Mouse (Mus musculus): ENCODE measurements around the gene Sf3a1. TPM values are rescaled to one million over a fixed set of nuclear protein-coding genes. Genes with fewer than 3 reads are reported as not detected.

Gene Sf3a1
- polyA plus RNA-seq, 1 experiment from 2014 or later = 61.7 TPM

DNA sequence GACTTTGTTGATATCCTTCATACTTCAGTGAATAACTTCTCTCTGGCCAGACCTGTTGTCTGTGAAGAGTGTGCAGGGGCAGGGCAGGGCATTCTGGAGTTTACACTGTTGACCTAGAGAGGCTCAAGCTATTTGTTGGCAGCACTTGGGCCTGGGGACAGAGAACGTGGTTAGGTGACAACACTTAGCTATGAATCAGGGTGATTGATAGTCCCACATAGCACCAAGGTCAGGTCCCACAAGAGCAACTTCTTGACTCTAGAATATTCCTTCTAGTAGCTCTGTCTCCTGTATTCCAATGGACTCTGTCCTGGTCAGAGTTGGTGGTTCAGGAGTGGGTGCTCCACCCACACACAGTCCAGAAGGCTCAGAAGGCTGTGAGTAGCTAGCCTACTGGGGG lies 50.6 kb downstream of the Sf3a1 start:
- no peak for ATAC-seq (replicated peaks; ENCODE audit: low FRiP score)
- no peak overlapping the region for H3K27ac ChIP-seq
- H3K9me3 ChIP-seq (replicated peaks) = no peaks in the 10 kb centered on the region
- 22% methylated on average over 1 of the region's 1 CpGs for WGBS
- H3K4me3 ChIP-seq (replicated peaks) = no peak overlapping the region
- no peaks in the 10 kb centered on the region for H3K4me1 ChIP-seq
- no peak overlapping the region for H3K4me2 ChIP-seq
- H3K9ac ChIP-seq = no peak overlapping the region
- H3K27me3 ChIP-seq = no peaks in the 10 kb centered on the region
- H3K36me3 ChIP-seq = peaks cover 95% of the 10 kb centered on the region

GRCm38 (mm10) chr11:4213107-4213506 lies 53.0 kb downstream of the Sf3a1 start:
- Histone ChIP-seq H3K4me1 (peaks cover 6% of the 10 kb centered on the region), H3K27me3 (no peaks in the 10 kb centered on the region), H3K4me3 (replicated peaks) (no peak overlapping the region), H3K4me2 (no peak overlapping the region), H3K9me3 (replicated peaks) (no peaks in the 10 kb centered on the region), H3K9ac (no peak overlapping the region), H3K27ac (no peak overlapping the region), H3K36me3 (peaks cover 73% of the 10 kb centered on the region)
- no peak for ATAC-seq (replicated peaks; ENCODE audit: low FRiP score)
- 73% methylated on average over 10 of the region's 10 CpGs for WGBS

DNA sequence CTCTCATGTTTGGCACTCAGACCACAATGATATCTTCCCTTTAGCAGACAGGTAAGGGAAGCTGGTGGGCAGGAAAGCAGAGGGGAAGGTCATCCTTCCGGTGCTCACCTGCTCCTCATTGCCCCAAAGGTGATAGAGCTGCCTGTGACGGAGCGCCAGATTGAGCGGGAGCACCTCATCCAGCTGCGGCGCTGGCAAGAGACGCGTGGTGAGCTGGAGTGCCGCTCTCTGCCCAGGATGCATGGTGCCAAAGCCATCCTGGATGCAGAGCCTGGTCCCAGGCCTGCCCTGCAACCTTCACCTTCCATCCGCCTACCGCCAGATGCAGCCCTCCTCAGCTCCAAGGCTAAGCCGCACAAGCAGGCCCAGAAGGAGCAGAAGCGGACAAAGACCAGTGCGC lies 54.4 kb downstream of the Sf3a1 start:
- 96% methylated on average over 14 of the region's 14 CpGs for WGBS
- no peak for ATAC-seq (replicated peaks; ENCODE audit: low FRiP score)
- H3K4me3 ChIP-seq (replicated peaks) = no peak overlapping the region
- no peaks in the 10 kb centered on the region for H3K9me3 ChIP-seq (replicated peaks)
- peaks cover 61% of the 10 kb centered on the region for H3K36me3 ChIP-seq
- H3K9ac ChIP-seq = no peak overlapping the region
- H3K4me2 ChIP-seq = no peak overlapping the region
- peaks cover 10% of the 10 kb centered on the region for H3K27me3 ChIP-seq
- peaks cover 19% of the 10 kb centered on the region for H3K4me1 ChIP-seq
- H3K27ac ChIP-seq = no peak overlapping the region

DNA sequence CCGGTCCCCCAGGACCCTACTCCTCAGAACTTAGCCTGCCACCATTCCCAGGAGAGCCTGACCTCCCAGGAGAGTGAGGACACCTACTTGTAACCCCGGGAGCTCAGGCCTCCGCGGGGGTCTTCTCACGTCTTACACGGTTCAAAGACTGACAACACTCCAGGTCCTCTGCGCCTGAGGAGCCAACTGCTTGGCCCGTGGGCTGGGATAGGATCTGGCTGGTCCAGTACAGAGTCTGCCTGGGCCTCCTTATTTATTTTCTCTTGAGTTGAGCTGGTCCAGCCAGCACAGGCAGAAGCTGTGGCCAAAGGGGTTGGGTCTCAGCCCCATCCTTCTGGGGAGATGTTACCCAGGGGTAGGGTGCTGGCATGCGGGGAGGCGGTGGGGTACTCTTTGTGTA lies 54.9 kb downstream of the Sf3a1 start:
- H3K9ac ChIP-seq = no peak overlapping the region
- no peak overlapping the region for H3K4me3 ChIP-seq (replicated peaks)
- H3K27me3 ChIP-seq = peaks cover 13% of the 10 kb centered on the region
- H3K27ac ChIP-seq = no peak overlapping the region
- H3K4me1 ChIP-seq = peaks cover 21% of the 10 kb centered on the region
- H3K4me2 ChIP-seq = no peak overlapping the region
- no peaks in the 10 kb centered on the region for H3K9me3 ChIP-seq (replicated peaks)
- ATAC-seq (replicated peaks; ENCODE audit: low FRiP score) = no peak
- H3K36me3 ChIP-seq = peaks cover 56% of the 10 kb centered on the region
- WGBS = 79% methylated on average over 10 of the region's 10 CpGs

DNA sequence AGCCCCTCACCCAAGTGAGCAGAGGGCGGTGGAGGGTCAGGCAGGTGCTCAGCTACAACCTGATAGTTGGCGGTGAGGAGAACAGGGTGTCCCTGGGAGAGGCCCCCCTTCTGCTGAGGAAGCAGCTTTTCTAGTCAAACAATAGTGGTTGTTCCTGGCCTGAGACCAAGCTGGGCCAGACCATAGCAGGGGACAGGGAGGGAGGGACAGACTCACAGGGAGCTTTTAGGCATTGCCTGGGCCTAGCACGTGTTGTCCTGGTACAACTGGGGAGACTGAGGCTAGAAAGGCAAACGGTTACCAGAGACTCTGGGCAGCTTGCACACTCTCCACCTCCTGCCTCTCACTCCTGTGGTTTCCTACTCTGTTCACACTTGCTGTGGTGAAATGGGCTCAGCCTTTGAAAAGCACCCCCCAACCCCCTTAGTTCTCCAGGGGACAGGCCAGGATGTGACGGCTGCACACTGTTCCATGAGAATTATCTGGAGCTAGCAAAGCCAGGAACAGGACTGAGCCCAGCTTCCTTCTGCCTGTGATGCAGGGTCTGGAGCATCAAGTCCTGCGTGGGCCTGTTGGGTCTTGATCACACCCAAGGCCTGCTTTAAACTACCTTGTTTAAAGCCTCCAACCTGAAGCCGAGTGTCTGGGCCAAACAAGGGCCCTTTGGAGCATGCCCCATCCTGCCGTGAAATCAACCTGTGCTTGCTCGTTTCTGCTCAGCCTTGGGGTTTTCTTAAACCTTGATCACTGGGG lies 56.3 kb downstream of the Sf3a1 start:
- WGBS = 76% methylated on average over 9 of the region's 9 CpGs
- ATAC-seq (replicated peaks; ENCODE audit: low FRiP score) = no peak
- Histone ChIP-seq H3K9ac (no peak overlapping the region), H3K4me3 (replicated peaks) (no peak overlapping the region), H3K27ac (peak overlapping the region; percentile 16; the same call in 1 of the 2 replicates), H3K27me3 (peaks cover 15% of the 10 kb centered on the region), H3K4me1 (peaks cover 23% of the 10 kb centered on the region), H3K4me2 (no peak overlapping the region), H3K36me3 (peaks cover 42% of the 10 kb centered on the region), H3K9me3 (replicated peaks) (no peaks in the 10 kb centered on the region)

DNA sequence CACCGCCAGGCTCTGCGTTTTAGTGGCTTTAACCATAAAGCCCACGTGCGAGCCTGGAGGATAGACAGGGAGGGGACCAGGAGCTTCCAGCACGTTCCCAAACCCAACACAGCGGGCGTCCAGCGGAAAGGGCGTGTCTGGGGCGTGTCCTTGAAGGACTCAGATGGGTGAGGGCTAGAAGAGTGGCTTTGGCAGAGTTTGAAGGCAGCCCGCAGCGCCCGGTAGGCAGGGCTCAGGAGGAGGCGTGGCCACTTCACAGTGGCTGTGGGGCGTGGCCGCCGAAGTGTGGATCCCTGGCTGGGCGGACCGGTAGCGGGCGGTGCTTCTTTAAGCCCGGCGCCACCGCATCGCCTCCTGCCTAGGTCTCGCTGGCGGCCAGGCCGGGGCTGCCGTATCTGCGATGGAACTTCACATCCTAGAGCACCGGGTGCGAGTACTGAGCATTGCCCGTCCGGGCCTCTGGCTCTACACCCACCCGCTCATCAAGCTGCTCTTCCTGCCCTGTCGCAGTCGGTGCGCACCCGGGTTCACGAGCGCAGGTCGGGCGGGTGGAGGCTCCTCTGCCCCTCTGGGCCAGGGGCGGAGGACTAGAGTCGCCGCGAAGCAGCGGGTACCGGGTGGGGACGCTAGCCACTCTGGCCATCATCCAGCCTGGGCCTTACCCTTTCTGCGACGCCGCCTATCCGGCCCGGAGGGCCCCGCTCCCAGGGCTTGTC lies 57.9 kb downstream of the Sf3a1 start, which contains the start of gene Castor1:
TSS of gene Castor1 (plus strand) at position 312 of the 716 bp plus-strand sequence.
- Histone ChIP-seq H3K4me3 (replicated peaks) (peak within 1 kb of the TSS; percentile 55), H3K27me3 (peaks cover 15% of the 10 kb centered on the region), H3K4me2 (peak within 1 kb of the TSS; percentile 97), H3K36me3 (peaks cover 26% of the 10 kb centered on the region), H3K27ac (0 out of 2 replicates have a peak within 1 kb of the TSS, but pooled peaks have one; percentile 45), H3K9ac (peak within 1 kb of the TSS; percentile 56), H3K9me3 (replicated peaks) (no peaks in the 10 kb centered on the region), H3K4me1 (peaks cover 23% of the 10 kb centered on the region)
- peak; percentile 88 for ATAC-seq (replicated peaks; ENCODE audit: low FRiP score)
- WGBS = 2% methylated on average over 56 of the region's 56 CpGs

GRCm38 (mm10) chr11:4218637-4219036 lies 58.5 kb downstream of the Sf3a1 start:
- 0 out of 2 replicates have a peak overlapping the region, but pooled peaks have one; percentile 45 for H3K27ac ChIP-seq
- peak overlapping the region; percentile 55 for H3K4me3 ChIP-seq (replicated peaks)
- no peak for ATAC-seq (replicated peaks; ENCODE audit: low FRiP score)
- H3K4me1 ChIP-seq = peaks cover 23% of the 10 kb centered on the region
- H3K4me2 ChIP-seq = peak overlapping the region; percentile 97
- H3K9ac ChIP-seq = peak overlapping the region; percentile 56
- peaks cover 15% of the 10 kb centered on the region for H3K27me3 ChIP-seq
- H3K9me3 ChIP-seq (replicated peaks) = no peaks in the 10 kb centered on the region
- 4% methylated on average over 6 of the region's 6 CpGs for WGBS
- peaks cover 21% of the 10 kb centered on the region for H3K36me3 ChIP-seq

DNA sequence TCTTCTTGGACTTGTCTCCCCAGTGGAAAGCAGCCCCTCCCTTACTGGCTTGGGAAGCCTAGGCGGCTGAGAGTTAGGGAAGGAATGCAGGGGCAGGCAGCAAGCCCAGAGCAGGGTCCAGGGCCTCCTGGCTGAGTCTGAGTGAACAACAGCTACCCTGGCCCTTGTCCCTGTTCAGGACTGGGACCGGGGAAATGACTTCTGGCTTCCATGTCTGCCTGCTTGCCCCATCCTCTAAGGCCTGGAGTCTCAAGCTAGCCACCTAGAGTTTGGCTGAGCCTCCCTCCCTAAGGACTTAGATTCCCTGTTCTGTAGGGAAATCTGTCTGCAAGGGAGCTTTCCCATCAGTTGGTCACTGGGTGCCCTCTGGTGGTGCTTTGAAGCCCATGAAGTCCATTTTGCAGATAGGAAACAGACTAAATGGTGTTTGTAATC lies 59.2 kb downstream of the Sf3a1 start:
- Histone ChIP-seq H3K9me3 (replicated peaks) (no peaks in the 10 kb centered on the region), H3K4me1 (peaks cover 23% of the 10 kb centered on the region), H3K27ac (no peak overlapping the region), H3K27me3 (peaks cover 15% of the 10 kb centered on the region), H3K36me3 (peaks cover 14% of the 10 kb centered on the region), H3K9ac (no peak overlapping the region), H3K4me3 (replicated peaks) (no peak overlapping the region), H3K4me2 (peak overlapping the region; percentile 97)
- WGBS = 5% methylated on average over 2 of the region's 2 CpGs
- peak; percentile 7; the same call in 1 of the 2 replicates for ATAC-seq (replicated peaks; ENCODE audit: low FRiP score)

DNA sequence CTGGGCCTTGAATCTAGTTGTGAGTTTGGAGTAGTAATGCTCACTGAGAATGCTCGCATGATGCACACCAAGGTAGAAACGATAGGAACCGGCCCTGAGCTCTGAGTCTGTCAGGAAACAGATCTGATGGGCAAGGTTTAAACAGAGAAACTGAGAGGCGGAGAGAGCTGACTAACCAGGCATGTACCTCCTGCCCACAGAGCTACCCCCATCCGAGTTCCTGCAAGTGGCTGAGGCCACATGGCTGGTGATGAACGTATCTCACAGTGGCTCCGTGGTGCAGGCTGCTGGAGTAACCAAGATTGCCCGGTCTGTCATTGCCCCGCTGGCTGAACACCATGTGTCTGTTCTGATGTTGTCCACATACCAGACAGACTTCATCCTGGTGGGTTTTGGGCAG lies 59.8 kb downstream of the Sf3a1 start:
- WGBS = 61% methylated on average over 9 of the region's 9 CpGs
- Histone ChIP-seq H3K9ac (no peak overlapping the region), H3K36me3 (peaks cover 8% of the 10 kb centered on the region), H3K27ac (no peak overlapping the region), H3K9me3 (replicated peaks) (no peaks in the 10 kb centered on the region), H3K4me3 (replicated peaks) (no peak overlapping the region), H3K4me2 (no peak overlapping the region), H3K4me1 (peaks cover 23% of the 10 kb centered on the region), H3K27me3 (peaks cover 15% of the 10 kb centered on the region)
- ATAC-seq (replicated peaks; ENCODE audit: low FRiP score) = no peak

GRCm38 (mm10) chr11:4220443-4221400 lies 60.6 kb downstream of the Sf3a1 start:
- no peaks in the 10 kb centered on the region for H3K36me3 ChIP-seq
- H3K9ac ChIP-seq = no peak overlapping the region
- no peak for ATAC-seq (replicated peaks; ENCODE audit: low FRiP score)
- WGBS = 53% methylated on average over 28 of the region's 28 CpGs
- H3K4me3 ChIP-seq (replicated peaks) = no peak overlapping the region
- H3K4me2 ChIP-seq = no peak overlapping the region
- no peak overlapping the region for H3K27ac ChIP-seq
- H3K27me3 ChIP-seq = peaks cover 15% of the 10 kb centered on the region
- H3K4me1 ChIP-seq = peaks cover 23% of the 10 kb centered on the region
- no peaks in the 10 kb centered on the region for H3K9me3 ChIP-seq (replicated peaks)

DNA sequence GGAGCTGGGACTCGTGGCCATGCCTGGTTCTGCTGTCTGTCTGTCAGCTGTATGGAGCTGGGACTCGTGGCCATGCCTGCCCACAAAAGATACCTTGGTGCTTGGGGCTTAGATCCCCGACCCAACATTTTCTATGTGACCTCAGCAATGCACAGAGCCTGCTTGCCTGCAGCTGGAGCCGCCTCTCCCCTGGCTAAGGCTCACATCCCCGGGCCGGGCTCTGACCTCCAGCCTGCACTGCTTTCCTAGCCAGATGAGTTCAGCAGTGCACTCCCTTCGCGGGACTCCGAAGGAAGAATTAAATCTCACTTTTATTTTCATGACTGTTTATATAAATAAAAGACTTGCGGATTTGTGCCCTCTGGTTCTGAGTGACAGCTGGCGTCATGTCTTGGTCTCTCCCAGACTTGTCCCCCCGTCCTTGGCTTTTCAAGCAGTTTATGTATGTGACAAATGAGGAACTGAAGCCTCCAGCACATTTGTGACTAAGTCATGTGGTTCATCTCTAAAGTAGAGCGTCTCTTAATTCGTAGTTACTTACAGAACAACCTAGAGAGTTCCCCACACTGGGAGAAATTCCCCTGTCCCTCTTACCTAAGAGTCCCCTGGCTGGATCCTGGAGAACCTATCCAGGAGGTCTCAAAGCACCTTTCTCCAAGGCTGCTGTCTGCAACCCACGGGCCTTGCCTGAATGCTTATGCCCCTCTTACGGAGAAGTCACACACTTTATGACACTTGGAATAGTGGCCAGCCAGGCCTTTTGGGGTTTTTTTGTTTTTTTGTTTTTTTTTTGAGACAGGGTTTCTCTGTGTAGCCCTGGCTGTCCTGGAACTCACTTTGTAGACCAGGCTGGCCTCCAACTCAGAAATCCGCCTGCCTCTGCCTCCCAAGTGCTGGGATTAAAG lies 62.1 kb downstream of the Sf3a1 start:
- no peak overlapping the region for H3K4me3 ChIP-seq (replicated peaks)
- no peak overlapping the region for H3K4me2 ChIP-seq
- no peak overlapping the region for H3K9ac ChIP-seq
- peaks cover 23% of the 10 kb centered on the region for H3K4me1 ChIP-seq
- no peak overlapping the region for H3K27ac ChIP-seq
- no peaks in the 10 kb centered on the region for H3K9me3 ChIP-seq (replicated peaks)
- no peak for ATAC-seq (replicated peaks; ENCODE audit: low FRiP score)
- H3K27me3 ChIP-seq = peaks cover 15% of the 10 kb centered on the region
- no peaks in the 10 kb centered on the region for H3K36me3 ChIP-seq
- WGBS = 66% methylated on average over 17 of the region's 17 CpGs

All from kidney, embryonic 15.5 days (tissue).